In the genomic region with DNA sequence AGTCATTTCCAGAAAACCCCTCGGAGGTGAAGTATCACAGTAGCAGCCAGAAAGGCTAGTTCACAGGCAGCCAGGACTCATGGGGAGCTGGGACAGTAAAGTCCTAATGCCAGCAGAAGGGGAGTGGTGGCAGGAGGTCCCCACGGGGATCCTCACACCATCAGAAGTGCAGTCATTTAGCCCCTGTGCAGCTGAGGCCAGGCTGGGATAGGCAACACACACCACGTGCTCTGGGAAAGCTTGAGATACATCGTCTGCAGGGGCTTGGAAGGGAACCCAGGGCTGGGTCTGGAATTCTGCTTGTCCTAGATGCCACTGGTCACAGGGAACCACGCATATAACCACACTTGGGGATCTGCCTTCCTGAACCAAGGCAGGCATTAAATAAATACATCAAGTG, we compare ENCODE assay signal across 7 mouse cellular contexts. TPM values are rescaled to one million over a fixed set of nuclear protein-coding genes. Genes with fewer than 3 reads are reported as not detected.
DNase-seq lines count a peak whose midpoint lies in the region; ATAC-seq and TF ChIP-seq lines count a peak whose summit lies in the region.

No protein-coding gene starts in this region.

- H3K27me3 ChIP-seq in E14TG2a.4 (ENCODE audit: insufficient read depth, low read length), result no peaks in the 10 kb centered on the region
- H3K27me3 ChIP-seq in heart, embryonic 15.5 days, result no peaks in the 10 kb centered on the region
- peaks cover 42% of the 10 kb centered on the region for H3K27me3 ChIP-seq in midbrain, embryonic 10.5 days (ENCODE audit: low read depth, poor library complexity, severe bottlenecking)

- ATAC-seq in heart, embryonic 15.5 days (replicated peaks; ENCODE audit: insufficient number of reproducible peaks, insufficient read depth, low FRiP score, low read depth), result no peak
- ATAC-seq in erythroblast, adult 5-6 weeks (replicated peaks; ENCODE audit: low FRiP score, poor library complexity, severe bottlenecking), result no peak
- ATAC-seq in inflammation-experienced regulatory T-cells, adult 6 months, result no peak

- peak overlapping the region; percentile 87 for H3K4me3 ChIP-seq in E14TG2a.4 (replicated peaks; ENCODE audit: low read length)
- peak overlapping the region; percentile 66 for H3K4me3 ChIP-seq in heart, embryonic 15.5 days
- peak overlapping the region; percentile 85 for H3K4me3 ChIP-seq in midbrain, embryonic 10.5 days

- 23% methylated on average over 5 of the region's 5 CpGs for WGBS in heart, embryonic 15.5 days
- 23% methylated on average over 5 of the region's 5 CpGs for WGBS in midbrain, embryonic 10.5 days

- peak overlapping the region; percentile 91 for H3K4me2 ChIP-seq in heart, embryonic 15.5 days

- H3K27ac ChIP-seq in heart, embryonic 15.5 days, result peak overlapping the region; percentile 97
- peak overlapping the region; percentile 93; the same call in 1 of the 2 replicates for H3K27ac ChIP-seq in midbrain, embryonic 10.5 days (replicated peaks)

- H3K9me3 ChIP-seq in E14TG2a.4 (ENCODE audit: low read length), result peaks cover 5% of the 10 kb centered on the region; the same call in 1 of the 2 replicates
- H3K9me3 ChIP-seq in heart, embryonic 15.5 days (replicated peaks), result no peaks in the 10 kb centered on the region
- no peaks in the 10 kb centered on the region for H3K9me3 ChIP-seq in midbrain, embryonic 10.5 days (replicated peaks)

- DNase-seq in 3134 (ENCODE audit: extremely low read depth, insufficient read length, low spot score), result peak; percentile 40
- DNase-seq in midbrain, embryonic 10.5 days (ENCODE audit: low spot score), result peak; percentile 27
- DNase-seq in left cerebral cortex, adult 9 months (ENCODE audit: low spot score in 2 of 2), result no peak

- peaks cover 13% of the 10 kb centered on the region; the same call in 1 of the 2 replicates for H3K36me3 ChIP-seq in E14TG2a.4 (ENCODE audit: insufficient read depth, low read length)
- H3K36me3 ChIP-seq in heart, embryonic 15.5 days, result no peaks in the 10 kb centered on the region
- no peaks in the 10 kb centered on the region for H3K36me3 ChIP-seq in midbrain, embryonic 10.5 days

- peak overlapping the region; percentile 84; the same call in 1 of the 2 replicates for H3K9ac ChIP-seq in heart, embryonic 15.5 days

- no peak for TF ChIP-seq CTCF in E14TG2a.4 (conservative IDR thresholded peaks at IDR 0.05; ENCODE audit: low read length)

- peaks cover 82% of the 10 kb centered on the region for H3K4me1 ChIP-seq in E14TG2a.4 (replicated peaks; ENCODE audit: low read depth, low read length)
- H3K4me1 ChIP-seq in heart, embryonic 15.5 days (replicated peaks), result peaks cover 64% of the 10 kb centered on the region
- H3K4me1 ChIP-seq in midbrain, embryonic 10.5 days, result peaks cover 44% of the 10 kb centered on the region

RNA-seq across cellular contexts. Expression of gene Ptgfrn, which starts 1.2 kb away (rescaled TPM):
- 5.7 and 6.0 TPM in 2 replicates for polyA plus RNA-seq in heart, embryonic 15.5 days (2015; fragmentation: Nextera tagmentation; extraction: Ambion mirVana)
- 1.9 TPM in 2 replicates for polyA plus RNA-seq in midbrain, embryonic 10.5 days (2016; fragmentation: Nextera tagmentation; extraction: Ambion mirVana)
- total RNA-seq in erythroblast, adult 5-6 weeks (2015; ENCODE audit: low replicate concordance), result 6.3 TPM in 1 of 2 replicates, not detected in the other
- 0.09 TPM in 1 of 2 replicates, not detected in the other for total RNA-seq in erythroblast, adult 5-6 weeks (2017; ENCODE audit: low replicate concordance)
- 1 to 10 TPM in 2 of 3 experiments, under 1 TPM in 1; 0.55 to 2.4 (median 1.0) TPM for polyA plus RNA-seq in inflammation-experienced regulatory T-cells, adult 6 months (2017; shearing (Covaris generic))

Comparison
In these comparisons a context has a peak if more than half of its experiments do, and no peak if none do; other contexts are left out.
1. DNase-seq: peak in 3134 (single experiment) and midbrain, embryonic 10.5 days (single experiment); none in left cerebral cortex, adult 9 months (0 of 2).
2. Peak in every context shown above with its lines, with median percentiles within 50 percentile points of each other: H3K4me3 ChIP-seq.